Mouse (Mus musculus) forebrain, embryonic 15.5 days (tissue): Measurements from ENCODE around the gene Kremen1. TPM values are rescaled to one million over a fixed set of nuclear protein-coding genes. Genes with fewer than 3 reads are reported as not detected.

Experiments
- ATAC-seq: fragments of 200-750 bp; cut with Nextera tagmentation; replicated peaks from 2 replicates; pipeline ENCODE4 v1.8.0; 2017; ENCODE audit warnings: mild to moderate bottlenecking, moderate TSS enrichment, moderate library complexity
- H3K27ac ChIP-seq: fragments of 300-500 bp; sonication (generic); replicated peaks from 2 replicates; pipeline ENCODE4 v1.5.1; 2015; ENCODE audit warnings: mild to moderate bottlenecking, inconsistent platforms
- H3K27me3 ChIP-seq: fragments of 300-500 bp; sonication (generic); 2 replicates; pipeline ENCODE4 v1.6.1; 2015; ENCODE audit warnings: inconsistent platforms
- H3K36me3 ChIP-seq: fragments of 300-500 bp; sonication (generic); 2 replicates; pipeline ENCODE4 v1.6.1; 2015; ENCODE audit warnings: mild to moderate bottlenecking, inconsistent platforms
- H3K4me1 ChIP-seq: fragments of 300-500 bp; sonication (generic); 2 replicates; pipeline ENCODE4 v1.6.1; 2015; ENCODE audit warnings: inconsistent platforms
- H3K4me2 ChIP-seq: fragments of 300-500 bp; sonication (generic); replicated peaks from 2 replicates; pipeline ENCODE4 v1.6.1; 2015; ENCODE audit warnings: mild to moderate bottlenecking, inconsistent platforms
- H3K4me3 ChIP-seq: fragments of 300-500 bp; sonication (generic); 2 replicates; pipeline ENCODE4 v1.5.1; 2015; ENCODE audit warnings: mild to moderate bottlenecking, inconsistent platforms
- H3K9ac ChIP-seq: fragments of 300-500 bp; sonication (generic); replicated peaks from 2 replicates; pipeline ENCODE4 v1.6.1; 2015; ENCODE audit warnings: mild to moderate bottlenecking, inconsistent platforms
- H3K9me3 ChIP-seq: fragments of 300-500 bp; sonication (generic); 2 replicates; pipeline ENCODE4 v1.6.1; 2016; ENCODE audit warnings: inconsistent platforms
- WGBS: fragments of 180-500 bp; shearing (Covaris S2); methylation state at CpG from one replicate; pipeline ENCODE4 v1.1.7; 2015; ENCODE audit warnings: mixed read lengths; 5-methylcytosine and 5-hydroxymethylcytosine counted together
- polyA plus RNA-seq: library from polyadenylated mRNA; unstranded; fragments of >200 nt; fragmentation: Nextera tagmentation; extraction: Ambion mirVana; gene quantifications from 2 replicates; pipeline ENCODE4 v1.2.1, GENCODE M21; 2015

Gene Kremen1
- polyA plus RNA-seq, 1 experiment from 2014 or later = 6.5 TPM

- Histone ChIP-seq H3K27me3 (no peaks in the 10 kb centered on the region), H3K9ac (no peak overlapping the region), H3K36me3 (no peaks in the 10 kb centered on the region), H3K9me3 (no peaks in the 10 kb centered on the region), H3K27ac (no peak overlapping the region), H3K4me2 (no peak overlapping the region), H3K4me3 (no peak overlapping the region), H3K4me1 (no peaks in the 10 kb centered on the region)
- 93% methylated on average over 2 of the region's 2 CpGs for WGBS
- no peak for ATAC-seq
Observed at GRCm38 (mm10) chr11:5199879-5200278, 61.5 kb downstream of the Kremen1 start.

GRCm38 (mm10) chr11:5197068-5197467 lies 64.3 kb downstream of the Kremen1 start:
- WGBS = 86% methylated on average over 5 of the region's 5 CpGs
- no peak for ATAC-seq

GRCm38 (mm10) chr11:5196583-5196982 lies 64.8 kb downstream of the Kremen1 start:
- 55% methylated on average over 7 of the region's 7 CpGs for WGBS
- Histone ChIP-seq H3K36me3 (no peaks in the 10 kb centered on the region), H3K4me3 (no peak overlapping the region), H3K9ac (no peak overlapping the region), H3K9me3 (no peaks in the 10 kb centered on the region), H3K4me2 (no peak overlapping the region), H3K27me3 (no peaks in the 10 kb centered on the region), H3K4me1 (no peaks in the 10 kb centered on the region), H3K27ac (no peak overlapping the region)
- no peak for ATAC-seq

More at GRCm38 (mm10) chr11:5197068-5197467, 64.3 kb downstream of the Kremen1 start:
- Histone ChIP-seq H3K9me3 (no peaks in the 10 kb centered on the region), H3K27ac (no peak overlapping the region), H3K4me3 (no peak overlapping the region), H3K4me1 (no peaks in the 10 kb centered on the region), H3K27me3 (no peaks in the 10 kb centered on the region), H3K36me3 (no peaks in the 10 kb centered on the region), H3K4me2 (no peak overlapping the region), H3K9ac (no peak overlapping the region)

- Histone ChIP-seq H3K36me3 (no peaks in the 10 kb centered on the region), H3K9me3 (no peaks in the 10 kb centered on the region), H3K4me1 (no peaks in the 10 kb centered on the region), H3K9ac (no peak overlapping the region), H3K27ac (no peak overlapping the region), H3K4me2 (no peak overlapping the region), H3K27me3 (no peaks in the 10 kb centered on the region), H3K4me3 (no peak overlapping the region)
- WGBS = 61% methylated on average over 1 of the region's 1 CpGs
- no peak for ATAC-seq
Observed at GRCm38 (mm10) chr11:5193576-5193881, 67.8 kb downstream of the Kremen1 start.

GRCm38 (mm10) chr11:5192840-5193575 lies 68.3 kb downstream of the Kremen1 start:
- Histone ChIP-seq H3K4me1 (no peaks in the 10 kb centered on the region), H3K9ac (no peak overlapping the region), H3K4me2 (no peak overlapping the region), H3K36me3 (no peaks in the 10 kb centered on the region), H3K27ac (no peak overlapping the region), H3K27me3 (no peaks in the 10 kb centered on the region), H3K9me3 (no peaks in the 10 kb centered on the region), H3K4me3 (no peak overlapping the region)
- no peak for ATAC-seq
- WGBS = 87% methylated on average over 8 of the region's 8 CpGs

GRCm38 (mm10) chr11:5192084-5192516 lies 69.3 kb downstream of the Kremen1 start:
- WGBS = 75% methylated on average over 9 of the region's 9 CpGs

GRCm38 (mm10) chr11:5189239-5189933 lies 72.0 kb downstream of the Kremen1 start:
- Histone ChIP-seq H3K4me1 (peaks cover 1% of the 10 kb centered on the region; the same call in 1 of the 2 replicates), H3K4me3 (no peak overlapping the region), H3K9ac (no peak overlapping the region), H3K4me2 (no peak overlapping the region), H3K27ac (no peak overlapping the region), H3K9me3 (no peaks in the 10 kb centered on the region), H3K27me3 (no peaks in the 10 kb centered on the region), H3K36me3 (no peaks in the 10 kb centered on the region)
- ATAC-seq = no peak
- 68% methylated on average over 9 of the region's 9 CpGs for WGBS

More at GRCm38 (mm10) chr11:5192084-5192516, 69.3 kb downstream of the Kremen1 start:
- ATAC-seq = no peak
- no peak overlapping the region for H3K27ac ChIP-seq
- H3K4me2 ChIP-seq = no peak overlapping the region
- no peaks in the 10 kb centered on the region for H3K9me3 ChIP-seq
- H3K4me1 ChIP-seq = no peaks in the 10 kb centered on the region
- no peak overlapping the region for H3K4me3 ChIP-seq
- no peaks in the 10 kb centered on the region for H3K36me3 ChIP-seq
- no peak overlapping the region for H3K9ac ChIP-seq
- H3K27me3 ChIP-seq = no peaks in the 10 kb centered on the region

- H3K4me3 ChIP-seq = no peak overlapping the region
- H3K9me3 ChIP-seq = no peaks in the 10 kb centered on the region
- no peak overlapping the region for H3K27ac ChIP-seq
- H3K9ac ChIP-seq = no peak overlapping the region
- peaks cover 5% of the 10 kb centered on the region; the same call in 1 of the 2 replicates for H3K4me1 ChIP-seq
- WGBS = 92% methylated on average over 4 of the region's 4 CpGs
- H3K27me3 ChIP-seq = no peaks in the 10 kb centered on the region
- no peak overlapping the region for H3K4me2 ChIP-seq
- H3K36me3 ChIP-seq = no peaks in the 10 kb centered on the region
- no peak for ATAC-seq
Observed at GRCm38 (mm10) chr11:5188170-5188569, 73.2 kb downstream of the Kremen1 start.

- Histone ChIP-seq H3K36me3 (no peaks in the 10 kb centered on the region), H3K4me3 (no peak overlapping the region), H3K9me3 (no peaks in the 10 kb centered on the region), H3K27me3 (no peaks in the 10 kb centered on the region), H3K27ac (no peak overlapping the region), H3K4me2 (no peak overlapping the region), H3K4me1 (peaks cover 5% of the 10 kb centered on the region; the same call in 1 of the 2 replicates), H3K9ac (no peak overlapping the region)
- WGBS = 81% methylated on average over 9 of the region's 9 CpGs
- ATAC-seq = no peak
Observed at GRCm38 (mm10) chr11:5184832-5185231, 76.5 kb downstream of the Kremen1 start.

GRCm38 (mm10) chr11:5184250-5184649 lies 77.1 kb downstream of the Kremen1 start:
- peaks cover 5% of the 10 kb centered on the region; the same call in 1 of the 2 replicates for H3K4me1 ChIP-seq
- no peak overlapping the region for H3K9ac ChIP-seq
- ATAC-seq = 0 out of 2 replicates have a peak, but pooled peaks have one; percentile 53
- no peaks in the 10 kb centered on the region for H3K27me3 ChIP-seq
- H3K27ac ChIP-seq = no peak overlapping the region
- no peak overlapping the region for H3K4me3 ChIP-seq
- H3K36me3 ChIP-seq = no peaks in the 10 kb centered on the region
- no peaks in the 10 kb centered on the region for H3K9me3 ChIP-seq
- WGBS = 15% methylated on average over 9 of the region's 9 CpGs
- H3K4me2 ChIP-seq = no peak overlapping the region

- H3K4me3 ChIP-seq = no peak overlapping the region
- no peak for ATAC-seq
- WGBS = 73% methylated on average over 4 of the region's 4 CpGs
Observed at GRCm38 (mm10) chr11:5182870-5183269, 78.5 kb downstream of the Kremen1 start.

GRCm38 (mm10) chr11:5181850-5182404 lies 79.4 kb downstream of the Kremen1 start:
- no peak; the same call in 1 of the 2 replicates for ATAC-seq
- Histone ChIP-seq H3K4me1 (peaks cover 5% of the 10 kb centered on the region; the same call in 1 of the 2 replicates), H3K9ac (no peak overlapping the region), H3K36me3 (no peaks in the 10 kb centered on the region), H3K4me2 (no peak overlapping the region), H3K4me3 (no peak overlapping the region), H3K27ac (no peak overlapping the region), H3K9me3 (no peaks in the 10 kb centered on the region), H3K27me3 (no peaks in the 10 kb centered on the region)
- 22% methylated on average over 13 of the region's 13 CpGs for WGBS

More at GRCm38 (mm10) chr11:5182870-5183269, 78.5 kb downstream of the Kremen1 start:
- Histone ChIP-seq H3K27me3 (no peaks in the 10 kb centered on the region), H3K9ac (no peak overlapping the region), H3K4me2 (no peak overlapping the region), H3K27ac (no peak overlapping the region), H3K9me3 (no peaks in the 10 kb centered on the region), H3K4me1 (peaks cover 5% of the 10 kb centered on the region; the same call in 1 of the 2 replicates), H3K36me3 (no peaks in the 10 kb centered on the region)
